Mouse (Mus musculus) CH12.LX (cell line): ENCODE results near the gene Dusp13.

Source experiments
- CTCF ChIP-seq, 2 experiments: IDR thresholded peaks in 1 of 2; conservative IDR thresholded peaks in 1 of 2; 2 replicates each; pipeline ENCODE4 v1.5.1; 2011 to 2012; ENCODE audit warnings: low read depth in 2 of 2, low read length in 2 of 2, improper control_type of control experiment in 1 of 2, inconsistent platforms in 1 of 2, mild to moderate bottlenecking in 1 of 2, moderate library complexity in 1 of 2
- E2F4 ChIP-seq: IDR thresholded peaks from 2 replicates; pipeline ENCODE4 v1.6.1; 2011; ENCODE audit warnings: low read depth, low read length, improper control_type of control experiment; ENCODE audit not compliant: insufficient replicate concordance
- EP300 ChIP-seq: IDR thresholded peaks from 2 replicates; pipeline ENCODE4 v1.6.1; 2011; ENCODE audit warnings: low read length, improper control_type of control experiment
- ETS1 ChIP-seq: conservative IDR thresholded peaks from 2 replicates; pipeline ENCODE4 v1.6.1; 2012; ENCODE audit warnings: low read depth, mild to moderate bottlenecking, inconsistent platforms, low read length, improper control_type of control experiment, moderate library complexity
- KAT2A ChIP-seq: IDR thresholded peaks from 2 replicates; pipeline ENCODE4 v1.6.1; 2012; ENCODE audit warnings: low read length, improper control_type of control experiment, inconsistent platforms; ENCODE audit not compliant: insufficient replicate concordance
- MAX ChIP-seq: IDR thresholded peaks from 2 replicates; pipeline ENCODE4 v1.6.1; 2011; ENCODE audit warnings: low read length, improper control_type of control experiment
- POLR2AphosphoS2 ChIP-seq: IDR thresholded peaks from 2 replicates; pipeline ENCODE4 v1.6.1; 2011; ENCODE audit warnings: low read depth, low read length, improper control_type of control experiment
- SMC3 ChIP-seq: IDR thresholded peaks from 2 replicates; pipeline ENCODE4 v1.6.1; 2011; ENCODE audit warnings: low read depth, low read length, improper control_type of control experiment
- TBP ChIP-seq: conservative IDR thresholded peaks from 2 replicates; pipeline ENCODE4 v1.6.1; 2011; ENCODE audit warnings: low read depth, low read length, improper control_type of control experiment
- USF1 ChIP-seq: IDR thresholded peaks from 2 replicates; pipeline ENCODE4 v1.6.1; 2014; ENCODE audit warnings: low read depth, mild to moderate bottlenecking, inconsistent platforms, low read length, improper control_type of control experiment

- TF ChIP-seq TBP (no peak), CTCF (conservative IDR thresholded peaks at IDR 0.05 in 1 of 2, IDR thresholded peaks at IDR 0.05 in 1 of 2; ENCODE audit: low read depth in 2 of 2, low read length in 2 of 2) (no peak), USF1 (no peak), EP300 (no peak), POLR2AphosphoS2 (no peak), SMC3 (no peak), E2F4 (no peak), ETS1 (no peak), KAT2A (no peak), MAX (no peak)
Measured at GRCm38 (mm10) chr14:21696186-21696830, 54.7 kb downstream of the Dusp13 start.
